Mouse (Mus musculus): ENCODE results near the gene Olfr1340. TPM values are rescaled to one million over a fixed set of nuclear protein-coding genes. Genes with fewer than 3 reads are reported as not detected.

Gene Olfr1340
- not detected in 2 replicates for polyA plus RNA-seq (2015; fragmentation: Nextera tagmentation; extraction: Ambion mirVana)

- TF ChIP-seq CTCF (IDR thresholded peaks at IDR 0.05; ENCODE audit: low read depth) = no peak
- Histone ChIP-seq H3K9ac (ENCODE audit: low read depth, low read length) (no peak within 1 kb of the TSS), H3K27me3 (replicated peaks; ENCODE audit: control insufficient read depth, insufficient read depth, low read length) (no peaks in the 10 kb centered on the region), H3K9me3 (ENCODE audit: control insufficient read depth) (no peaks in the 10 kb centered on the region), H3K36me3 (ENCODE audit: control insufficient read depth, insufficient read depth) (no peaks in the 10 kb centered on the region), H3K4me3 (ENCODE audit: low read depth, low read length) (no peak within 1 kb of the TSS), H3K4me2 (replicated peaks; ENCODE audit: low read depth) (no peak within 1 kb of the TSS), H3K4me1 (replicated peaks; ENCODE audit: control insufficient read depth, insufficient read depth, low read length) (no peaks in the 10 kb centered on the region), H3K27ac (ENCODE audit: low read depth, low read length) (no peak within 1 kb of the TSS)
- ATAC-seq = no peak
These were observed at the start of gene Olfr1340 for GRCm38 (mm10) chr4:118719838-118720237. Olfr1340 (plus strand) TSS chr4:118720138.

- ATAC-seq = no peak
- no peak overlapping the region for H3K9ac ChIP-seq (ENCODE audit: low read depth, low read length)
- TF ChIP-seq CTCF (IDR thresholded peaks at IDR 0.05; ENCODE audit: low read depth) = no peak
- H3K27me3 ChIP-seq (replicated peaks; ENCODE audit: control insufficient read depth, insufficient read depth, low read length) = no peaks in the 10 kb centered on the region
- WGBS = 13% methylated on average over 2 of the region's 2 CpGs
- H3K4me2 ChIP-seq (replicated peaks; ENCODE audit: low read depth) = no peak overlapping the region
- no peak overlapping the region for H3K27ac ChIP-seq (ENCODE audit: low read depth, low read length)
- no peaks in the 10 kb centered on the region for H3K9me3 ChIP-seq (ENCODE audit: control insufficient read depth)
- H3K36me3 ChIP-seq (ENCODE audit: control insufficient read depth, insufficient read depth) = no peaks in the 10 kb centered on the region
- H3K4me3 ChIP-seq (ENCODE audit: low read depth, low read length) = no peak overlapping the region
- H3K4me1 ChIP-seq (replicated peaks; ENCODE audit: control insufficient read depth, insufficient read depth, low read length) = no peaks in the 10 kb centered on the region
These were observed 32.9 kb upstream of the Olfr1340 start for GRCm38 (mm10) chr4:118687086-118687485.

GRCm38 (mm10) chr4:118692412-118692973 lies 27.4 kb upstream of the Olfr1340 start, which contains the start of gene Olfr1342:
Olfr1342 (minus strand) TSS chr4:118692756.
- no peak for ATAC-seq
- Histone ChIP-seq H3K27me3 (replicated peaks; ENCODE audit: control insufficient read depth, insufficient read depth, low read length) (no peaks in the 10 kb centered on the region), H3K36me3 (ENCODE audit: control insufficient read depth, insufficient read depth) (no peaks in the 10 kb centered on the region), H3K27ac (ENCODE audit: low read depth, low read length) (no peak within 1 kb of the TSS), H3K4me3 (ENCODE audit: low read depth, low read length) (no peak within 1 kb of the TSS), H3K4me2 (replicated peaks; ENCODE audit: low read depth) (no peak within 1 kb of the TSS), H3K4me1 (replicated peaks; ENCODE audit: control insufficient read depth, insufficient read depth, low read length) (no peaks in the 10 kb centered on the region), H3K9ac (ENCODE audit: low read depth, low read length) (no peak within 1 kb of the TSS), H3K9me3 (ENCODE audit: control insufficient read depth) (no peaks in the 10 kb centered on the region)
- 57% methylated on average over 12 of the region's 12 CpGs for WGBS
- TF ChIP-seq CTCF (IDR thresholded peaks at IDR 0.05; ENCODE audit: low read depth) = no peak

- no peak for TF ChIP-seq CTCF (IDR thresholded peaks at IDR 0.05; ENCODE audit: low read depth)
- Histone ChIP-seq H3K9ac (ENCODE audit: low read depth, low read length) (no peak overlapping the region), H3K4me2 (replicated peaks; ENCODE audit: low read depth) (no peak overlapping the region), H3K4me1 (replicated peaks; ENCODE audit: control insufficient read depth, insufficient read depth, low read length) (no peaks in the 10 kb centered on the region), H3K9me3 (ENCODE audit: control insufficient read depth) (no peaks in the 10 kb centered on the region), H3K4me3 (ENCODE audit: low read depth, low read length) (no peak overlapping the region), H3K36me3 (ENCODE audit: control insufficient read depth, insufficient read depth) (no peaks in the 10 kb centered on the region), H3K27ac (ENCODE audit: low read depth, low read length) (no peak overlapping the region), H3K27me3 (replicated peaks; ENCODE audit: control insufficient read depth, insufficient read depth, low read length) (no peaks in the 10 kb centered on the region)
- WGBS = 41% methylated on average over 2 of the region's 2 CpGs
- ATAC-seq = no peak
These were observed 26.1 kb upstream of the Olfr1340 start for GRCm38 (mm10) chr4:118693812-118694211.

- 77% methylated on average over 3 of the region's 3 CpGs for WGBS
- H3K27me3 ChIP-seq (replicated peaks; ENCODE audit: control insufficient read depth, insufficient read depth, low read length) = no peaks in the 10 kb centered on the region
These were observed 16.7 kb upstream of the Olfr1340 start, which contains the start of gene Olfr1341 for GRCm38 (mm10) chr4:118703223-118703622. Olfr1341 (plus strand) TSS chr4:118703523.

GRCm38 (mm10) chr4:118708086-118708485 lies 11.9 kb upstream of the Olfr1340 start:
- H3K27me3 ChIP-seq (replicated peaks; ENCODE audit: control insufficient read depth, insufficient read depth, low read length) = no peaks in the 10 kb centered on the region
- no peak for TF ChIP-seq CTCF (IDR thresholded peaks at IDR 0.05; ENCODE audit: low read depth)

More at GRCm38 (mm10) chr4:118703223-118703622, 16.7 kb upstream of the Olfr1340 start, which contains the start of gene Olfr1341:
- Histone ChIP-seq H3K4me1 (replicated peaks; ENCODE audit: control insufficient read depth, insufficient read depth, low read length) (no peaks in the 10 kb centered on the region), H3K36me3 (ENCODE audit: control insufficient read depth, insufficient read depth) (no peaks in the 10 kb centered on the region), H3K9ac (ENCODE audit: low read depth, low read length) (no peak within 1 kb of the TSS), H3K9me3 (ENCODE audit: control insufficient read depth) (no peaks in the 10 kb centered on the region), H3K4me3 (ENCODE audit: low read depth, low read length) (no peak within 1 kb of the TSS), H3K27ac (ENCODE audit: low read depth, low read length) (no peak within 1 kb of the TSS), H3K4me2 (replicated peaks; ENCODE audit: low read depth) (no peak within 1 kb of the TSS)
- no peak for ATAC-seq
- no peak for TF ChIP-seq CTCF (IDR thresholded peaks at IDR 0.05; ENCODE audit: low read depth)

More at GRCm38 (mm10) chr4:118708086-118708485, 11.9 kb upstream of the Olfr1340 start:
- H3K4me1 ChIP-seq (replicated peaks; ENCODE audit: control insufficient read depth, insufficient read depth, low read length) = no peaks in the 10 kb centered on the region
- 86% methylated on average over 5 of the region's 5 CpGs for WGBS
- H3K9me3 ChIP-seq (ENCODE audit: control insufficient read depth) = no peaks in the 10 kb centered on the region
- ATAC-seq = no peak
- no peak overlapping the region for H3K4me3 ChIP-seq (ENCODE audit: low read depth, low read length)
- no peak overlapping the region for H3K9ac ChIP-seq (ENCODE audit: low read depth, low read length)
- no peaks in the 10 kb centered on the region for H3K36me3 ChIP-seq (ENCODE audit: control insufficient read depth, insufficient read depth)
- H3K27ac ChIP-seq (ENCODE audit: low read depth, low read length) = no peak overlapping the region
- no peak overlapping the region for H3K4me2 ChIP-seq (replicated peaks; ENCODE audit: low read depth)

All from intestine, postnatal 0 days (tissue).